Mouse (Mus musculus): ENCODE data around the gene Gpr4.

Gene Gpr4

GRCm38 (mm10) chr7:19230041-19230580 is 17.8 kb downstream of the Gpr4 start:
- no peak for DNase-seq

GRCm38 (mm10) chr7:19230899-19231298 is 18.6 kb downstream of the Gpr4 start:
- no peak for DNase-seq

GRCm38 (mm10) chr7:19231849-19232248 is 19.5 kb downstream of the Gpr4 start:
- DNase-seq: no peak

- DNase-seq: no peak
These were observed 22.3 kb downstream of the Gpr4 start for GRCm38 (mm10) chr7:19234652-19235051.

- DNase-seq: no peak
These were observed 22.8 kb downstream of the Gpr4 start for GRCm38 (mm10) chr7:19235092-19235671.

- DNase-seq: no peak
These were observed 24.1 kb downstream of the Gpr4 start for GRCm38 (mm10) chr7:19236411-19236810.

- DNase-seq: no peak
These were observed 26.0 kb downstream of the Gpr4 start for GRCm38 (mm10) chr7:19238344-19238743.

GRCm38 (mm10) chr7:19239423-19239822 is 27.1 kb downstream of the Gpr4 start:
- DNase-seq: peak; percentile 96

- no peak for DNase-seq
These were observed 27.6 kb downstream of the Gpr4 start for GRCm38 (mm10) chr7:19239986-19240385.

GRCm38 (mm10) chr7:19240905-19241463 is 28.6 kb downstream of the Gpr4 start:
- no peak for DNase-seq

GRCm38 (mm10) chr7:19242005-19242404 is 29.7 kb downstream of the Gpr4 start:
- no peak for DNase-seq

- no peak for DNase-seq
These were observed 31.5 kb downstream of the Gpr4 start for GRCm38 (mm10) chr7:19243858-19244257.

- no peak for DNase-seq
These were observed 32.7 kb downstream of the Gpr4 start for GRCm38 (mm10) chr7:19245083-19245482.

GRCm38 (mm10) chr7:19246855-19247254 is 34.5 kb downstream of the Gpr4 start:
- DNase-seq: no peak

- DNase-seq: no peak
These were observed 35.2 kb downstream of the Gpr4 start for GRCm38 (mm10) chr7:19247511-19247910.

- DNase-seq: no peak
These were observed 39.7 kb downstream of the Gpr4 start for GRCm38 (mm10) chr7:19252078-19252477.

- DNase-seq: no peak
These were observed 41.1 kb downstream of the Gpr4 start for GRCm38 (mm10) chr7:19253437-19253836.

- no peak for DNase-seq
These were observed 43.1 kb downstream of the Gpr4 start for GRCm38 (mm10) chr7:19255395-19255794.

GRCm38 (mm10) chr7:19256567-19256966 is 44.2 kb downstream of the Gpr4 start:
- DNase-seq: no peak

- DNase-seq: peak; percentile 76 to 85
These were observed 45.2 kb downstream of the Gpr4 start for GRCm38 (mm10) chr7:19257390-19258022.

- DNase-seq: no peak
These were observed 46.0 kb downstream of the Gpr4 start for GRCm38 (mm10) chr7:19258336-19258735.

GRCm38 (mm10) chr7:19265147-19265546 is 52.8 kb downstream of the Gpr4 start:
- no peak for DNase-seq

GRCm38 (mm10) chr7:19265928-19266822 is 53.8 kb downstream of the Gpr4 start:
- DNase-seq: peak; percentile 27 to 47
